Mouse (Mus musculus) hindbrain, embryonic 15.5 days (tissue): ENCODE measurements around the gene Slc27a4. TPM values are rescaled to one million over a fixed set of nuclear protein-coding genes. Genes with fewer than 3 reads are reported as not detected.

ENCODE experiments used
- ATAC-seq: fragments of 200-750 bp; cut with Nextera tagmentation; 2 replicates; pipeline ENCODE4 v1.8.0; 2017; ENCODE audit warnings: low read depth, moderate number of reproducible peaks, moderate TSS enrichment; ENCODE audit not compliant: low FRiP score
- H3K27ac ChIP-seq: fragments of 300-500 bp; sonication (generic); replicated peaks from 2 replicates; pipeline ENCODE4 v1.5.1; 2015; ENCODE audit warnings: mild to moderate bottlenecking, inconsistent platforms
- H3K27me3 ChIP-seq: fragments of 300-500 bp; sonication (generic); 2 replicates; pipeline ENCODE4 v1.6.1; 2015; ENCODE audit warnings: control low read depth, inconsistent platforms
- H3K36me3 ChIP-seq: fragments of 300-500 bp; sonication (generic); 2 replicates; pipeline ENCODE4 v1.6.1; 2015; ENCODE audit warnings: control low read depth, inconsistent platforms
- H3K4me1 ChIP-seq: fragments of 300-500 bp; sonication (generic); replicated peaks from 2 replicates; pipeline ENCODE4 v1.6.1; 2015; ENCODE audit warnings: control low read depth, inconsistent platforms
- H3K4me2 ChIP-seq: fragments of 300-500 bp; sonication (generic); 2 replicates; pipeline ENCODE4 v1.6.1; 2015; ENCODE audit warnings: moderate library complexity, mild to moderate bottlenecking, inconsistent platforms
- H3K4me3 ChIP-seq: fragments of 300-500 bp; sonication (generic); 2 replicates; pipeline ENCODE4 v1.5.1; 2015; ENCODE audit warnings: mild to moderate bottlenecking, inconsistent platforms
- H3K9ac ChIP-seq: fragments of 300-500 bp; sonication (generic); 2 replicates; pipeline ENCODE4 v1.6.1; 2015; ENCODE audit warnings: inconsistent platforms
- H3K9me3 ChIP-seq: fragments of 300-500 bp; sonication (generic); 2 replicates; pipeline ENCODE4 v1.6.1; 2016; ENCODE audit warnings: control low read depth, inconsistent platforms
- WGBS: fragments of 180-500 bp; shearing (Covaris S2); methylation state at CpG from one replicate; pipeline ENCODE4 v1.1.7; 2015; 5-methylcytosine and 5-hydroxymethylcytosine counted together
- polyA plus RNA-seq: library from polyadenylated mRNA; unstranded; fragments of >200 nt; fragmentation: Nextera tagmentation; extraction: Ambion mirVana; gene quantifications from 2 replicates; pipeline ENCODE4 v1.2.1, GENCODE M21; 2015

Gene Slc27a4
- polyA plus RNA-seq, 1 experiment from 2014 or later: 50.0 TPM

DNA sequence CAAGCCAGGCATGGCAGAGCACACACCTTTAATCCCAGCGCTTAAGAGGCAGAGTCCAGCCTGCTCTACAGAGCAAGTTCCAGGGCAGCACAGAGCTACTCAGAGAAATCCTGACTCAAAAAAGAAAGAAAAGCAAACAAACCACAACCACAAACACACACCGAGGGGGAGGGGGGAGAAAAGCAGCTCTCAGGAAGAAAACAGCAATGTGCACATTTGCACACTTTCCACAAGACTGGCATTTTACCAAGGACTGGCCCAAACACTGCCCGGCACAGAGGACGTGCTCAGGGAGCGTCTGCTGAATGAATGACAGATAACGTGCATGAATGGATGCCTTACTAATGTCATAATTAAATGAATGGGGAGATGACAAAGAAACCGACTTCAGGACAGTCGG is 46.6 kb downstream of the Slc27a4 start:
- 26% methylated on average over 8 of the region's 8 CpGs for WGBS
- H3K27me3 ChIP-seq: no peaks in the 10 kb centered on the region
- no peaks in the 10 kb centered on the region for H3K9me3 ChIP-seq
- peaks cover 42% of the 10 kb centered on the region for H3K4me1 ChIP-seq
- no peak overlapping the region for H3K4me2 ChIP-seq
- no peak overlapping the region for H3K4me3 ChIP-seq
- H3K36me3 ChIP-seq: no peaks in the 10 kb centered on the region
- H3K9ac ChIP-seq: no peak overlapping the region
- H3K27ac ChIP-seq: no peak overlapping the region
- ATAC-seq: no peak

DNA sequence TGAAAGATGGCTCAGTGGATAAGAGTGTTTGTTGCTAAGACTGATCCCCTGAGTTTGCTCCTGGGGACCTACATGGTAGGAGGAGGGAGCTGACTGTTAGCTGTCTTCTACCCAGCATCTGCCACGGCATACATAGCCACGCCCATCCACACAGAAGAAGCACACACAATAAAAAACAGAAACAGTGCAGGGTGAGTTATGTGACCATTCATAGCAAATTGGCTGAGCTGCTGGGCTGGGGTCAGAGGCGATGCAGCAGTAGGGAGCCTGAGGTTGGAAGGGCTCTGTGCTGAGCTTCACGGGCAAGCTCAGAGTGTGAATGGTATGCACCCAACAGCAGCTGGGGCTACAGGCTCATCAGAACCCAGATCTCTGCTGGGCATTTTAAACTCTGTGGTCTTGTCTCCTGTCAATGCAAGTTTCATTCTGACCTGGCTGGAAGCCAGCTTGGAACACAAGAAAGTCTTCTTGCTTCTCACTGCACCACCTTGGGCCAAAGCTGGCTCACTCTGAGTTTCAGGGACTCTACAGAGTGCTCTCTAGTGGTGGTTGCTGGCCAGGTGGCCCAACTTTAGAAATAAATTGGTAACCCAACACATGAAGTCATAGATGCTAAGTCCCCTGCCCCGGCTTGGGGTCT is 47.5 kb downstream of the Slc27a4 start:
- Histone ChIP-seq H3K9me3 (no peaks in the 10 kb centered on the region), H3K9ac (no peak overlapping the region), H3K27ac (no peak overlapping the region)

DNA sequence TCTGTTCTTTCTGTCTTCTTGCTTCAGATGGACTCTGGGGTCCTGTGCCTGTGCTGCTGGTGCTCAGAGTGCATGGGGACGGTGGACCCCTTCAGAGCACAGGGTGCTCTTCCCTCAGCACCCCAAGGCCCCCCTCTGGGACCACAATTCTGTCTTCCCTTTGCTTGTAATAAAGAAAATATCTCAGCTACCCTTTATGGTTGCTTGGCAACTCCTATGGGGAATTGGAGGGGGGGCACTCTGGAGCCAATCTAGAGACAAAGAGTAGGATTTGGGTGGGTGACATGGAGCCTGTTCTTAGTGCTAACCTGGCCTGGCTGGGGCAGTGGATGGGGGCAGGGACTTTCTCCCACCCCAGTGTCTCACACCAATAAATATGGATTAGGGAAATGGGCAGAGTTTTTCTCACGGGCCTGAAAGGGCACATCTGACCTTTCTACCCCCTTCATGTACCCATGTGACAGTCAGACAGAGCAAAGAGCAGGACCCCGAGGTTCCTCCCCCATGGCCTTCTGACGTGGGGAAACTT is 50.6 kb downstream of the Slc27a4 start:
- Histone ChIP-seq H3K4me1 (peaks cover 23% of the 10 kb centered on the region), H3K36me3 (no peaks in the 10 kb centered on the region), H3K4me3 (no peak overlapping the region), H3K9me3 (no peaks in the 10 kb centered on the region), H3K9ac (no peak overlapping the region), H3K27ac (no peak overlapping the region), H3K4me2 (no peak overlapping the region), H3K27me3 (no peaks in the 10 kb centered on the region)
- 10% methylated on average over 4 of the region's 4 CpGs for WGBS
- ATAC-seq: no peak

More for the DNA sequence above, 47.5 kb downstream of the Slc27a4 start:
- Histone ChIP-seq H3K4me2 (no peak overlapping the region), H3K27me3 (no peaks in the 10 kb centered on the region), H3K36me3 (no peaks in the 10 kb centered on the region), H3K4me1 (peaks cover 33% of the 10 kb centered on the region), H3K4me3 (no peak overlapping the region)
- 25% methylated on average over 5 of the region's 5 CpGs for WGBS
- ATAC-seq: no peak

DNA sequence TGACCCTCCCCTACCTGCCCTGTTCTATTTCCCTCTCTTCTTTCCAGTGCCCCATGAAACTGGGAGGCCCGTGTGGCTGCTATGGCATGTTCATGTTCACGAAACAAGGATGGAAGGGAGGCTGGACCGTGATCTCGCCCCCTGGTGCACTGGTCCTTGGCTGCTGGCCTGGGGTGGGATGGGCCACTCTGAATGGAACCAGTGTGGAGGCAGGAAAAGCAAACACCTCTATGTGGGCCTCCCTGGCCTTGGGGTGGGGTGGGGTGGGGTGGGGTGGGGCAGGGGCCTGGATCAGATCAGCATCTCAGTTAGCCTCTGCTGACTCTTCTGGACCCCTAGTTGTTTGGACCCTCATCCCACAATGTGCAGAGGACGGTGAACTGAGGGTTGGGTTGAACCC is 51.3 kb downstream of the Slc27a4 start:
- Histone ChIP-seq H3K36me3 (no peaks in the 10 kb centered on the region), H3K27me3 (no peaks in the 10 kb centered on the region), H3K4me3 (no peak overlapping the region), H3K4me1 (peaks cover 22% of the 10 kb centered on the region), H3K9me3 (no peaks in the 10 kb centered on the region), H3K4me2 (no peak overlapping the region), H3K9ac (no peak overlapping the region), H3K27ac (no peak overlapping the region)
- ATAC-seq: no peak
- WGBS: 19% methylated on average over 5 of the region's 5 CpGs

DNA sequence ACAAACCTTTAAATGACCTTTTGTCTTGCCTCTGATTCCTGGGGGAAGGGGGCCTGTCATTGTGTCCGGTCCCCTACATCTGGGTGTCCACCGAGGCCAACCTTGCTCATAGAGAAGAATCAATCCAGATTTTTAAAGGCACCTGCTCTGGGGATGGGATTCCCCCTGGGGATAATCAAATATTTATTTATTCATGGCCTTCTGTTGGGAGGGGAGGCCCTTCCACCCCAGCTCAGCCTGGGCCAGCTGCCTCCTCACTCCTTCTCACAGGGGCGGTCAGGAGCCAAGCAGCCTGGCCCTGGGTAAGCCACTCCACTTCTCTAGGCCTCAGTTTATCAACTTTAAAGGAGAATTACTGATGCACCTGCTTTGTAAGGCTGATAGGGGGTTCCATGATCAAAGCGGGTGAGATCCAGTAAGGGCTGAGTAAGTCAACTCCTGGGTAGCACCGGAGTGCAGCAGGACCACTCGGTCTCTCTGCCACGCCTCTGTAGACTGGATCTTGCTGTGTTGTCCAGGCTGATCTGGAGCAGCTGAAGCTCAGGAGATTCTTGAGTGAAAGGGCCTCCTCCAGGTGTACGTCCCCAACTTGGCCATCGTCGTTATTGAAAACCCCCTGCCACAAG is 53.3 kb downstream of the Slc27a4 start:
- Histone ChIP-seq H3K4me1 (peaks cover 16% of the 10 kb centered on the region), H3K4me2 (no peak overlapping the region), H3K9ac (no peak overlapping the region), H3K27me3 (no peaks in the 10 kb centered on the region), H3K9me3 (no peaks in the 10 kb centered on the region), H3K27ac (no peak overlapping the region), H3K4me3 (no peak overlapping the region), H3K36me3 (no peaks in the 10 kb centered on the region)
- whole genome bisulfite sequencing: 29% methylated on average over 10 of the region's 10 CpGs
- no peak for ATAC-seq

DNA sequence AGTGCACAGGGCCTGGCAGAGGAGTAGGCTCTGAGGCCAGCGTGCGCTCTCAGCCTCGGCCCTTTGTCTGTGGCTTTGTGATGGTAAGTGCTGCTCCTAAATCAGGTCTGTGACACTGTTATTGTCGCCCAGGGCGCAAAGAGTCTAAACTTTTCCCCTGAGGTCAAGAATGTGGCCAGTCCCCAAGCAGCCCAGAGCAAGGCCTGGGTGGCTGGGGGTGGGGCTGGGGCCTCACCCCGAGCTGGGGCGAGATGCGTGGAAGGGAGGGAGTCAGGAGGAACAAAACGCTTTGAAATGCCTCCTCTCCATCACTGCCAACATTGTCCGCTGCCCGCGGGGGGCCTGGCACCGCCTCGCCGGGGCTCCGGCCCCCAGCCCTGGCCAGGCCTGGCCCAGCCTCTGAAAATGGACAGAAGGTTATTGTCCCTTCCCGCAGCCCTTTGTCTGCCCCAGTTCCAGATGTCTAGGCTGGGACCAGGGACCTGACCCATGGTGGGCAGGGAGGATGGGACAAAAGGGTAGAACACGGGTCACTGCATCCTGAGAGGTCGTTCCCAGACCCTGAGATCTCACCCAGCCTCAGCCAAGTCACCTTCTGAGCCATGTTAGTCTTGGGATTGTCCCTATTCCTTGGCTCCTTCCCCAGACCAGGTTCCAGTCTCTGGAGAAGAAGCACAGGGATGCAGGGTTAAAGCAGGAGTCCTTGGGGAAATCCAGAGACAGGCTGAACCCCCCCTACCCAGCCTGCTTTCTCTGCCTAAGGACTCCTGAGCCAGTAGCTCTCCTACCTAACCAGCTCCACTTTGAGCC is 54.2 kb downstream of the Slc27a4 start:
- Histone ChIP-seq H3K4me3 (no peak overlapping the region), H3K9ac (0 out of 2 replicates have a peak overlapping the region, but pooled peaks have one; percentile 14), H3K4me1 (peaks cover 16% of the 10 kb centered on the region), H3K9me3 (no peaks in the 10 kb centered on the region), H3K4me2 (no peak overlapping the region), H3K27me3 (no peaks in the 10 kb centered on the region), H3K27ac (no peak overlapping the region), H3K36me3 (no peaks in the 10 kb centered on the region)
- WGBS: 9% methylated on average over 19 of the region's 19 CpGs
- 0 out of 2 replicates have a peak, but pooled peaks have one; percentile 12 for ATAC-seq

DNA sequence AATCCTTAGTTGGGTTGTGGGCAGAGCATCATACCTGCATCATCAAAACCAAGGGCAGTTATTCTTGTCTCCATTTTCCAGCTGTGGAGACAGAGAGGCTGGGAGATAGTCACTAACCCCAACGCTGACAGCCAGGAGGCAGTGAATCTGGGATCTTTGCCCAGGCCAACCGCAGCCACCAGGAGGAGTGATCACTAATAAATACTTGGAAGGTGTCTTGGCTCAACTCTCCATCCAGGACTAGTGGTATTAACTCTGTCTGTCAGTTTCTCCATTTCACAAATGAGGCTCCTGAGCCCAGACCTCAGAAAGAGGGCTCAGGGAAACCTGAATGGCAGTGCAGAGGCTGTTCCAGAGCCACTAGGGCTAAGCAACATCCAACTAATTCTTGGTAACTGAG is 54.9 kb downstream of the Slc27a4 start:
- Histone ChIP-seq H3K4me1 (peaks cover 16% of the 10 kb centered on the region), H3K27ac (no peak overlapping the region), H3K27me3 (no peaks in the 10 kb centered on the region), H3K9me3 (no peaks in the 10 kb centered on the region), H3K9ac (no peak overlapping the region), H3K4me2 (no peak overlapping the region), H3K4me3 (no peak overlapping the region), H3K36me3 (no peaks in the 10 kb centered on the region)
- WGBS: 24% methylated on average over 2 of the region's 2 CpGs
- ATAC-seq: no peak

DNA sequence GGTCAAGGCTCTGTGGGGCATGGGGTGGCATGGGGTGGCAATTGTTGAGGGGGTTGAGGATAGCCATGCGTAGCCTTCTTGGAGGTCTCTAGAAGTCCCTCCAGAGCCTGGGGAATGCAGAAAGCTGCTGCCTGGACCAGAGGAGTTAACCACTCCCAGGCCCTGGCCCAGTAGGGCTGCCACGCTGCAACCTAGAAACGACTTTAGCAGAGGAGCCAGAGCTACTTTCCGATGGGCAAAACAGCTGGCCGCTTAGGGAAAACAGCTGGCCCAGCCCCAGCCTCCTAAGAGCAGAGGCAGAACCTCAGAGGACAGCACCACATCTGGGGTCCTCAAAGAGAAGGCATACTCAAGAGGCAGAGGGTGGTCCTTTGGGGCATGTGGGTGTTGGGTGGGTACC is 55.5 kb downstream of the Slc27a4 start:
- 56% methylated on average over 5 of the region's 5 CpGs for WGBS
- Histone ChIP-seq H3K27ac (no peak overlapping the region), H3K9me3 (no peaks in the 10 kb centered on the region), H3K36me3 (no peaks in the 10 kb centered on the region), H3K9ac (no peak overlapping the region), H3K4me3 (no peak overlapping the region), H3K4me2 (no peak overlapping the region), H3K27me3 (no peaks in the 10 kb centered on the region), H3K4me1 (peaks cover 16% of the 10 kb centered on the region)
- ATAC-seq: no peak

DNA sequence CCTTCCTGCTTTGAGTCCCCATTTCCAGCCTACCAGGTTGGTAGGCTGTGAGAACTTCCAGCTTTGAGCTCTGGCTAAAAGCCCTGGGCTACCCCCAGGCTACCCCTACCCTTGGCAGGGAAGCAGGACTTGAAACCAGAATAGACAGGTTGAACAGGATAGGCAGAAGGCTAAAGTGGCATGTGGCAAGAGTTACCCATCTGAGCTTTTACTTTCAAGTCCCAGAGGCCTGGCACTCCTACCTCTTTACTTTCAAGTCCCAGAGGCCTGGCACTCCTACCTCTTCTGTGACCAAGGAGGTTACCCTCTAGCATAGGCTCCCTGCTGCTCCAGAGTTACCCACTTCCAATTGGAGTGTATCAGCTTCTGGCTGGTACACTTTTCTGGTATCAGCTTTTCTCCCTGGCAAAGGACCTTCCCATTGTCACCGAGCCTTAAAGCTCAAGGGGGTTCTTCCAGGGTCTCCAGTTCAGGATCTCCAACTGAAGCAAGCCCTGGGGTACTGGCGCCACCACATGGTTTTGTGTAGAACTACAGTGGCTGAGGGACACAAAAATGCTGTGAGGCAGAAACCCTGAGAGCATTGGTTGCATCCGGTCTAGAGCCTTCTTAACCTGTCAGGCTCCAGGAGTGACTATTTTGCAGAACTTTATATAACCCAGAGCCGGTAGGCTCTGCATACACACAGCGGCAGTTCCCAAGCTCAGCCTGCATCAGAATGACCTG is 56.5 kb downstream of the Slc27a4 start:
- 7% methylated on average over 5 of the region's 5 CpGs for WGBS
- H3K9me3 ChIP-seq: no peaks in the 10 kb centered on the region
- no peak for ATAC-seq
- no peak overlapping the region for H3K9ac ChIP-seq
- no peaks in the 10 kb centered on the region for H3K36me3 ChIP-seq
- H3K27me3 ChIP-seq: no peaks in the 10 kb centered on the region
- peaks cover 16% of the 10 kb centered on the region for H3K4me1 ChIP-seq
- no peak overlapping the region for H3K4me3 ChIP-seq
- no peak overlapping the region for H3K27ac ChIP-seq
- H3K4me2 ChIP-seq: no peak overlapping the region

DNA sequence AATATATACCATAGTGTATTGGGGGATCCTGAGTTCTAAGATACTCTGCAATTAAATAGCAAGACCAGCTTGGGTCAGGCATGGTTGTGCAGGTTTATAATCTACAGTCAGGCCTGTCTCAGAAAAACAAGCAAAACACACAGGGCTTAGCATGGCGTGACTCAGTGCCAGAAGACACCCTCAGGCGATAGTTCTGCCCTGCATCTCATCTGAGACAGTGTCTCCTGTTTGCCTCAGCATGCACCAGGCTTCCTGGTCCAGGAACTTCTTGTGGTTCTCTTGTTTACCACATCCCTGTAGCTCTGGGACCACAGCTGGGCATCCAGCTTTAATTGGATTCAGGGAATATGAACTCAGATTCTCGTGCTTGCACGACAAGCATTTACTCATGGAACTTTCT is 62.7 kb downstream of the Slc27a4 start:
- Histone ChIP-seq H3K4me3 (no peak overlapping the region), H3K4me1 (peaks cover 11% of the 10 kb centered on the region), H3K9ac (no peak overlapping the region), H3K27ac (no peak overlapping the region), H3K27me3 (no peaks in the 10 kb centered on the region), H3K9me3 (no peaks in the 10 kb centered on the region), H3K36me3 (no peaks in the 10 kb centered on the region), H3K4me2 (no peak overlapping the region)
- no peak for ATAC-seq
- WGBS: 90% methylated on average over 4 of the region's 4 CpGs
